Mouse (Mus musculus): ENCODE data around the gene Pbsn. TPM values are rescaled to one million over a fixed set of nuclear protein-coding genes. Genes with fewer than 3 reads are reported as not detected.

The Pbsn gene
- polyA plus RNA-seq, 1 experiment from 2014 or later: not detected

- 41% methylated on average over 19 of the region's 30 CpGs for WGBS
Measured at GRCm38 (mm10) chrX:77795858-77796174, 57.6 kb downstream of the Pbsn start.

GRCm38 (mm10) chrX:77794962-77795857 is 58.2 kb downstream of the Pbsn start:
- Histone ChIP-seq H3K27me3 (no peaks in the 10 kb centered on the region), H3K9me3 (no peaks in the 10 kb centered on the region), H3K36me3 (no peaks in the 10 kb centered on the region), H3K4me3 (peak overlapping the region; percentile 60), H3K9ac (replicated peaks) (peak overlapping the region; percentile 64), H3K4me2 (replicated peaks) (peak overlapping the region; percentile 59), H3K4me1 (peaks cover 3% of the 10 kb centered on the region; the same call in 1 of the 2 replicates), H3K27ac (replicated peaks) (0 out of 2 replicates have a peak overlapping the region, but pooled peaks have one; percentile 60)
- ATAC-seq (ENCODE audit: low FRiP score, low read depth): peak; percentile 79
- 19% methylated on average over 61 of the region's 61 CpGs for WGBS

More at GRCm38 (mm10) chrX:77795858-77796174, 57.6 kb downstream of the Pbsn start:
- Histone ChIP-seq H3K27ac (replicated peaks) (peak overlapping the region; percentile 60; the same call in 1 of the 2 replicates), H3K27me3 (no peaks in the 10 kb centered on the region), H3K4me3 (peak overlapping the region; percentile 60), H3K36me3 (no peaks in the 10 kb centered on the region), H3K4me1 (peaks cover 3% of the 10 kb centered on the region; the same call in 1 of the 2 replicates), H3K9ac (replicated peaks) (peak overlapping the region; percentile 64), H3K9me3 (no peaks in the 10 kb centered on the region), H3K4me2 (replicated peaks) (peak overlapping the region; percentile 59)
- peak; percentile 96 for ATAC-seq (ENCODE audit: low FRiP score, low read depth)

- H3K4me3 ChIP-seq: no peak overlapping the region
- no peaks in the 10 kb centered on the region for H3K27me3 ChIP-seq
- H3K9ac ChIP-seq (replicated peaks): no peak overlapping the region
- 93% methylated on average over 3 of the region's 3 CpGs for WGBS
- no peak overlapping the region for H3K4me2 ChIP-seq (replicated peaks)
- H3K9me3 ChIP-seq: no peaks in the 10 kb centered on the region
- no peak for ATAC-seq (ENCODE audit: low FRiP score, low read depth)
- H3K36me3 ChIP-seq: 0 out of 2 replicates have a peak, but pooled peaks cover 6% of the 10 kb centered on the region
- no peaks in the 10 kb centered on the region for H3K4me1 ChIP-seq
- no peak overlapping the region for H3K27ac ChIP-seq (replicated peaks)
Measured at GRCm38 (mm10) chrX:77788675-77789074, 64.7 kb downstream of the Pbsn start.

Other genes starting within 250 kb of the Pbsn start
- 23.1 and 23.9 TPM in 2 replicates for gene Prkx, start 57.3 kb downstream of the Pbsn start, polyA plus RNA-seq (2016; fragmentation: Nextera tagmentation; extraction: Ambion mirVana)
- gene Gm14744, start 11.1 kb upstream of the Pbsn start, polyA plus RNA-seq (2016; fragmentation: Nextera tagmentation; extraction: Ambion mirVana): not detected in 2 replicates
- not detected in 2 replicates for gene 5430402E10Rik, start 71.4 kb upstream of the Pbsn start, polyA plus RNA-seq (2016; fragmentation: Nextera tagmentation; extraction: Ambion mirVana)
- gene Obp1a, start 237.8 kb upstream of the Pbsn start, polyA plus RNA-seq (2016; fragmentation: Nextera tagmentation; extraction: Ambion mirVana): not detected in 2 replicates

All from midbrain, embryonic 12.5 days (tissue).